Mouse (Mus musculus) kidney, adult 18-20 months (tissue): ENCODE measurements around the gene Tmcc1.

Experiments used
- DNase-seq: peaks from one replicate; pipeline ENCODE4 v3.0.0; 2021

The Tmcc1 gene

DNA sequence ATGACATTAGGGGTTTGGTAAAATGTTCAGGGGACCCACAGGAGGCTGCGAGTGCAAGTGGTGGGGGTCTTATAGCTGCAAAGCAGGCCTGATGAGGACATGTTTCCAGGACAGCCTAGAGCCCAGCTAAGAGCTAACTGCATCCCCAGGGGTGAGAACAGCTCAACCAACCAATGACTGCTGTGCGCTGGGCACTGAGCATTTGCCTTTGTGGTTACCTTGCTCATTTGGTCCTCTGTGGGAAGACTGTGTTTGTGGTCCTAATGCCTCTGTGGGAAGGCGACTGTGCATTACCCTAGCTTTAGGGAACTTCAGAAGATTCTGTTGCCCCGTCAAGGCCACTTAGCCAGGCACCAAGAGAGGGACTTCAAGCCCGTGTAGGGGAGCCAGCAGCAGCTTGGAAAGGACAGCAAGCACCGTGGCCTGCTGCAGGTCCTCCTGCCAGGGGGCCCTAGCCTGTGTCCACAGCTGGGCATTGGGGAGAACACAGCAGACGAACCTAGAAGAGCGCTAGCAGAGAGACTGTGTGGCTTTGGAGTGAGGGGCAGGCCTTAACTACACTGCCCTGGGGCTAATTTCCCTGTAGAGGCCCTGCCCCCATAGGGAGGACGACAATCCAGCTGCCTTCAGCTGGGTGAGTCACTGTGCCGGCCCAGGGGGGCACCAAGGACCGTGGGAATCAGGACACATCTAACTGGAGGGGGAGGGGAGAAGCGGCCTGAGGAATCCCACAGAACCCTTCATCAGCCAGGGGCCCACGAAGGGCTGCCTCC, 202.0 kb downstream of the Tmcc1 start:
- DNase-seq = no peak

DNA sequence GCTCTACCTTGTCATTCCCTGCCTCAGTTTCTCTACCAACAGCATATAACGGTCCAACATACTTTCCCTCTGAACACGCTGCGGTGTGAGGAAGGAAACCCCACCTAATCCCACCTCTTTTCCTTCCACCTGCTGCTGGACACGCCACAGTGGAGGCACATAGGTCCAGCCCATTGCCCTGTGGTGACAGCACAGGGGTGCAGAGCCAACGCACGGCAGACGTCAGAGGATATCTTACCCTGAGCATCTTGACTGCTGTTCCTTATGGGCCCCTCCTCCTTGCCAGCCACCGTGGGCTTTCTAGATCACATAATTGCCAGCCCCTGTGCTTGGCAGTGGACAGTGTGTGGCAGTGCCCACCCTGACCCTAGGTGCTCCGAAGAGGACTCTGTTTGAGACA, 202.8 kb downstream of the Tmcc1 start:
- DNase-seq = no peak

- no peak for DNase-seq
These were observed 203.2 kb downstream of the Tmcc1 start for GRCm38 (mm10) chr6:115990056-115990455.

- no peak for DNase-seq
These were observed 203.7 kb downstream of the Tmcc1 start for GRCm38 (mm10) chr6:115989607-115990006.

DNA sequence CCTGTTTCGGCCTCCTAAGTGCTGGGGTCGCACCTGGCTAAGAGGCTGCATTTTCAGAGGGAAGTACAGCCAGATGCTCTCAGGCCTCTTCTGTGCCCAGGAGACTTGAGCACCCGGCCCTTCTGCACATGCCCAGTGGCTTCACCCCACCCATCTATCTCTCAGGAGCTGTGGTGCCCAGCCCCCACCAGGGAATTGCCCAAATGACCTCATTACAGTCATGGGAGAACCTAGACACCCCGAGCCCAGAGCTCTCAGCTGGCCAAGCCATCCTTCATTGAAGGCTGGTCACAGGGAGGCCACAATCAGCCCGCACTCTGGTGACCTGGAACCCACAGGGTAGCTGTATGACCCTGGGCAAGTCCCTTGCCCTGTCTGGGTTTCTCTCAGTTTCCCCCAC, 204.3 kb downstream of the Tmcc1 start:
- no peak for DNase-seq

GRCm38 (mm10) chr6:115987096-115987747, 206.1 kb downstream of the Tmcc1 start:
- DNase-seq = no peak

DNA sequence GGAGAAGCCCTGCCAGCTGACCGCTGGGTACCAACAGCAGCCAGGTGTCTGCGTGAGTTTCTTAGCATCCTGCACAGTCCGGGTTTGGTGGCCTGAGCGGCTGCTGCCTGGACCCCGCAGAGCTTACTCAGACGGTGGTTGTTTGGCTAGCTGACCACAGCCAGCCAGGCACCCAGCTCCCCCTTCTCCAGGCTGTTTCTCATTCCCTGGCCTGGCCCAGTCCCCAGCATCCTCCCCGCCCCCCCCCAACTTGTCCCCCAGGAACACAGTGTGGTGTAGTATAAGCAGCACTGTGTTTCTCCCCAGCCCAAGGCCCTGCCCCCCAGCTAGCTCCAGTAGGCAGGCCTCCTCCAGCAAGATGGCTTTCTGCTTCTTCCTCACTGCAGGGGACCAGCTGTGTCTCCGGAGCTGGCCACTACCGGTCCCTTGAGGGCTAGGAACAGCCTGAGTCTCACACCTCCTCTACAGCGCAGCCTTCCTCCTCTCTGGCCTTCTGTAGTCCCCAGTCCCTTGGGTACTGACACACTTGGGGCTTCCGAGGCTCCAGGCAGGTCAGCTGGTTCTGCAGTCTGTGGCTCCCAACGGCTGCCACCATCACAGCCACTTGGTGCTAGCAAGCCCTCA, 206.7 kb downstream of the Tmcc1 start:
- DNase-seq = no peak

DNA sequence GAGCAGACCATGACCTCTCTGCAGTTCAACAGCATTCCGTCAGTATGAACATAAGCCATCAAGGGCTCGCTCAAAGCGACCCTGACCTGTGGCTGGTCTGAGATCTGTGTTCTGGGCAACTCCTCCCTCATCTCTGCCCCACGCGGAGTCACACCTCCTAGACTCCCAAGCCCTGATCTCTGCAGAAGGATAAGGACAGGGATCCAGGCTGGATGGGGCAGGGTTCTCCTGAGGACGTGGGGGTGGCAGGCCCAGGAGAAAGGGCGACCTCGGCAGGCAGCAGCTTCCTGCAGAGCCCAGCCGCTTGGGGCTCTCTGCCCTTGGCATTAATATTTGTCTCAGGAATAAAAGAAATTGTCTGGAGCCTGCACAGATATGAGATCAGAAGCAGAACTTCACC, 207.7 kb downstream of the Tmcc1 start:
- no peak for DNase-seq

- DNase-seq = no peak
These were observed 208.7 kb downstream of the Tmcc1 start for GRCm38 (mm10) chr6:115984580-115984979.

DNA sequence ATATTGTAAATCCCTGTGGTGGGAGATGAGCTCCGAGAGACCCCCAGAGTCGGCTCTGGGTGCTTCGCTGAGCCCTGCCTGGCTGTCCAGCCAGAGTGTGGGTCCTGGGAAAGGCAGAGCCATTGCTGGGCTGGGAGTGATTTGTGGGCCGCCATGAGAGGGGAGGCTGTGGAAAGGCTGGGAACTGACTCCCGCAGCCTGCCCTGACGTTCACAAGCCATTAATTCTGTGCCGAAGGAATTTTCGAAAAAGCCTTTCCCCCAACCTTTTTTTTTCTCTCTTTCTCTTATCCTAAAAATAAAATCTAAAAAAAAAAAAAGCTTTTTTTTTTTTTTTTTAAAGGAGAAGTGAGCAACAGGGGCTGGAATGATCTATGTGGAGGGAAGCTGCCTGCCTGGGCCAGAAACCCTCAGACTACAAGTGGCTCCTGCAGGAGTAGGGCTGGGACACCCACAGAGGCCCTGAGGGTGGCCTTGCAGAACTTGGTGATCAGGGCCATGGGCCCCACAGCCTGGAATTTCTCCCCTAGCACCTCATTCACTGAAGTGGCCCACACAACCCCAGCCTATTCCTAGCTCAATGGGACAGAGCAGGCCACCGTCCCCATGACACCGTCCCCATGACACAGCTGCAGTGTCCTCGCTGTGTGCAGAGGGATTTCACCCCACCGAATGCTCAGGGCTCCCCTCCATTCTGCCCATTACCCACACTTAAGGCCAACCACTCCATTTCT, 209.8 kb downstream of the Tmcc1 start:
- no peak for DNase-seq

- DNase-seq = no peak
These were observed 210.4 kb downstream of the Tmcc1 start for GRCm38 (mm10) chr6:115982889-115983288.

DNA sequence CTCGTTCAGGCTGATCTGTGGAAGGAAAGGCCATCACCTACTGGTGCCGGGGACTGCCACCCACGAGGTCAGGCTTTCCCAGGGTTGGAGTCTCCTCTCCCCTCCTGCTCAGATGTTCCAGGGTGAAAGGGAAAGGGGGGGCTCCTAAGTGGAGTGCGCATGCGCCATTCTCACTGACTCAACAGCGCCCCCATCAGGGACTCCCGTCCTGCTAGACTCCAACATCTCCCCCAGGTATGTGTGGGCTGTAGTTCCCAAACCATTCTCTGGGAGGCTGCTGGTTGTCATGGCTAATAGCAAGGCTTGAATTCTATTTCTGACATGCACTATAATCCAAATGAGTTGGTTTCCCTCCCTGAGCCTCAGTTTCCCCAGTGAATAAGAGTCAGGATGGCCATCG, 214.7 kb downstream of the Tmcc1 start:
- DNase-seq = no peak

DNA sequence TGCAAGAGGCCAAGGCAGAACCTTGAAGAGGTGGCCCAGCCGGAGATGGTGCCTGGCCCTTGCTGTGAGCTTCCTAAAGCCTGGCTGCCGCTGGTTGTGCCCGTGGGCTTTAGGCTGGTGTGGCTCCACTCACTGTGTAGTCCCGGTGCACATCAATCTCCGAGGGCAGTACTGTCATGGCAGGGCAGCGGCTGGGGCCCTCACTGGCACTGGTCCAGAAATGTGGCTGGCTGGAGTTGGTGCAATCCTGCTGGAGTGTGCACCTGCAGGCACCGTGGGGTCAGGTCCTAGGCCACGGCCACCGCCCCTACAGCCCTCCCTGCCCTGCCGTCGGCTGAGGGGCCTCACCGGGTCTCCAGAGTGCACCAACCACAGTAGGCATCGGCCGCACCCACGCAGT, 215.5 kb downstream of the Tmcc1 start:
- DNase-seq = no peak

DNA sequence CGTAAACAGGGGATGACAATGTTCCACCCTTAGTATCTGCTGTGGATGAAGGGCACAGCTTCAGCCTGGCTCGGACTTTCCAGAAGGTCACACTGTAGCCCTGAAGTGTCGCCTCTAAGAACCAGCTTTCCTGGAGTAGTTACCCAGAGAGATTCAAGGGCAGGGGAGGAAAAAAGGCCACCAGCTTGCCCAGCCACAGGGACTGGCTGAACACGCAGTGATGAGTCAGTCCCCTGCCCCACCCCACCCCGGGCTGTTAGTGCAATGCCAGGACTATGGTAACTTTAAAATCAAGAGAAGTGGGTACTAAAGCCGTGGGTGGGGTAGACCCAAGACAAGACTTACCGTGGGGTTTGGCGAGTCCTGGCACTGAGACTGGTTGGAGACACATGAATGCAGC, 217.7 kb downstream of the Tmcc1 start:
- DNase-seq = no peak

- no peak for DNase-seq
These were observed 219.2 kb downstream of the Tmcc1 start for GRCm38 (mm10) chr6:115973881-115974662.

DNA sequence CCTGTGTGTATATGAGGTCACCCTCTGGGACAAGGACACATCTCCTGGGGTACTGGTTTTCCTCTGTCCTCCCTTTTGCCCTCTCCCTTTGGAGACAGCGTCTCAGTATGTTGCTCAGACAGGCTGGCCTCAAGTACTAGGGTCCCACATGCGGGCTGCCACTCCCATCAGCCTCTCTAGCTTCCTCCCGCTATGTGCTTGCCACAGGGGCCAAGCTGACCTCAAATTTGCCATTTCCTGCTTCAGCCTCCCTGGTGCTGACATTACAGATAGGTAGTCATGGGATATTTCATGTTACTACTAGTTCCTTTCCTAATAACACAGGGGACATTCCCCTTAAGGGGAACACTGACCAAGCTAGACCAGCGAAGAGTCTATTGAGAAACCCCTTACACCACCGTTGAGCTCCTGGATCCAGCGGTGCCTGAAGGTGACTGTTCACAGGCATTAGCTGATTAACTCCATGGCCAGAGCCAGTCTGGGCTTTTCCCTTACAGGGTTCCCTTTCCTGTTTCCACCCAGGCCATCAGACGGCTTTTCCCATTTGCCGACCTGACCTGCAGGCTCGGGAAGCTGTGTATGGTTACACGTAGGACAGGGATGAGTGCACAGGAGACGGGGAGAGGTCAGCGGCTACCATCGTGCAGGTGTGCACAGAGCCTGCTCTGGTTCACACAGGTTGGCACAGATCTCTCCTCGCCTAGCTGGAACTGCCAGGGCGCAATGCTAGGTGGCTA, 220.0 kb downstream of the Tmcc1 start:
- DNase-seq = no peak

GRCm38 (mm10) chr6:115972083-115972764, 221.1 kb downstream of the Tmcc1 start:
- no peak for DNase-seq

DNA sequence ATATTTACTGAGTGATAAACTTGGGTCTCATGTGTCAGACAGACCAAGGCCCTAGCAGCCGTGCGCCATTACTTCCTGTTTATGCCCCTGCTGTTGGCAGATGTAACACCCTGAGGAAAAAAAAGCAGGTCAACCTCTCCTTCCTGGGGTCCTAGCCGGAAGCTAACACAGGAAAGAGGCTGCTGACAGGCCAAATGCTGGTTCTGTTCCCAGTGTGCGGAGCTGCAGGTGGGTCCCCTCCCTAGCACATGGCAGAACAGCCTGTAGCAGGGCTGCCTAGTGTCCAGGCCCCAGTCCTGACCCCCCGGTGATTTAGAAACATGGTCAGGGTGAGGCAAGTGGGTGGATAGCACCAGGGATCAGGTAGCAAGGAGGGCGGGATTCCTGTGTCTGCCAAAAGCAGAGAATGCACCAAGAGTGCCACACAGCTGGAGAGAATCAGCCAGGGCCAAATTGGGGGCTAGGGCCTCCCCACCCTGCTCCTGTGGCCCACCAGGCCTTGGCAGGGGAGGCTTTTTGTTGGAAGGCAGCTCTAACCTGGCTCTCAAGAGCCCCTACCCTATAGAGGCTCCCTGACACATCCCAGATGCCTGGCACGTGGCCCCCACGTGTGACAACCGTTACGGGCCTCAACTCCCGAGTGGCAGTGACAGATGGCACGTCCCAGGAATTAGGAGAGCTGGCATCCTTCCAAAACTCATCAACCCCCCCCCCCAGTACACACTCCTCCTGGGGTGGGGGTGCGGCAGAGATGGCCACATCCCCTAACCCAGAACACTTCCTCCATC, 221.8 kb downstream of the Tmcc1 start:
- no peak for DNase-seq

- no peak for DNase-seq
These were observed 223.3 kb downstream of the Tmcc1 start for GRCm38 (mm10) chr6:115969952-115970351.

- DNase-seq = no peak
These were observed 224.2 kb downstream of the Tmcc1 start for GRCm38 (mm10) chr6:115969103-115969502.

GRCm38 (mm10) chr6:115968700-115969099, 224.6 kb downstream of the Tmcc1 start:
- no peak for DNase-seq
